Mouse (Mus musculus): ENCODE measurements around the gene Thbd. TPM values are rescaled to one million over a fixed set of nuclear protein-coding genes. Genes with fewer than 3 reads are reported as not detected.
A peak's percentile ranks its signal among the peaks of the same experiment; 100 is the strongest.

Gene Thbd
- polyA plus RNA-seq, 1 experiment from 2014 or later: 17.9 TPM

- Histone ChIP-seq H3K27me3 (ENCODE audit: control insufficient read depth, insufficient read depth, low read length) (no peaks in the 10 kb centered on the region), H3K4me2 (replicated peaks; ENCODE audit: low read depth) (no peak overlapping the region), H3K4me3 (ENCODE audit: low read depth, low read length) (no peak overlapping the region), H3K27ac (replicated peaks) (no peak overlapping the region), H3K36me3 (ENCODE audit: control insufficient read depth, insufficient read depth, low read length) (no peaks in the 10 kb centered on the region), H3K9me3 (ENCODE audit: control insufficient read depth, low read length) (no peaks in the 10 kb centered on the region), H3K9ac (ENCODE audit: low read length) (no peak overlapping the region), H3K4me1 (replicated peaks; ENCODE audit: control insufficient read depth, insufficient read depth) (no peaks in the 10 kb centered on the region)
- no peak for ATAC-seq (ENCODE audit: low FRiP score, low TSS enrichment)
- 78% methylated on average over 10 of the region's 10 CpGs for WGBS
- TF ChIP-seq EP300 (optimal IDR thresholded peaks at IDR 0.05) (no peak), CTCF (IDR thresholded peaks at IDR 0.05; ENCODE audit: low read depth) (peak; percentile 73)
- DNase-seq (ENCODE audit: low spot score): peak; percentile 22
Observed at GRCm38 (mm10) chr2:148375326-148376150, 32.5 kb downstream of the Thbd start.

DNA sequence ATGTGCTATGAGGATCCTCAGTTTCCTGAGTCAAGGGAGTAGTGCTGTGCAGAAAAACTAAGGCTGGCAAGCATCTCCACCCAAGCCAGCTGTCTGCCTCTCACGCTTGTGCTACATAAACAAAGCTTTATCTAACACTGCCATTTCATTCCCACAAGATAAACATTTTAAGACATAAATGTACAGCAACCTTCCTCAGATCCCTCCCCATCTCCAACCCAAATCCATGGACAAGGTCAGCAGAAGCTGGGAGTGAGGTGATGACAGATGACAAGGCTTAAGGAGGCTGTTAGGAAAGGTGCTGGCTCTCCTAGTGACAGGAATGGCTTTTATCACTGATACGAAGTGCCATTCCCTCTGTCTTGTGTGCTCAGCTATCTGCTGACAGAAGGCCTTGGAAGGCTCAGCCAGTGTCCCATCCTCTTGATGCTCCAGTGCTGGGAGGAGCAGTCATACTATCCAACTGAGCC lies 34.4 kb downstream of the Thbd start:
- DNase-seq (ENCODE audit: low spot score): no peak
- no peak for ATAC-seq (ENCODE audit: low FRiP score, low TSS enrichment)

GRCm38 (mm10) chr2:148371743-148372630 lies 36.0 kb downstream of the Thbd start:
- TF ChIP-seq EP300 (optimal IDR thresholded peaks at IDR 0.05) (no peak), CTCF (IDR thresholded peaks at IDR 0.05; ENCODE audit: low read depth) (no peak)
- H3K36me3 ChIP-seq (ENCODE audit: control insufficient read depth, insufficient read depth, low read length): no peaks in the 10 kb centered on the region
- no peak overlapping the region for H3K4me3 ChIP-seq (ENCODE audit: low read depth, low read length)
- H3K9me3 ChIP-seq (ENCODE audit: control insufficient read depth, low read length): no peaks in the 10 kb centered on the region
- no peak overlapping the region for H3K27ac ChIP-seq (replicated peaks)
- DNase-seq (ENCODE audit: low spot score) (no peak), ATAC-seq (ENCODE audit: low FRiP score, low TSS enrichment) (no peak)
- no peaks in the 10 kb centered on the region for H3K4me1 ChIP-seq (replicated peaks; ENCODE audit: control insufficient read depth, insufficient read depth)
- WGBS: 45% methylated on average over 4 of the region's 4 CpGs
- no peak overlapping the region for H3K4me2 ChIP-seq (replicated peaks; ENCODE audit: low read depth)
- H3K9ac ChIP-seq (ENCODE audit: low read length): no peak overlapping the region
- no peaks in the 10 kb centered on the region for H3K27me3 ChIP-seq (ENCODE audit: control insufficient read depth, insufficient read depth, low read length)

More for the DNA sequence above, 34.4 kb downstream of the Thbd start:
- Histone ChIP-seq H3K36me3 (ENCODE audit: control insufficient read depth, insufficient read depth, low read length) (no peaks in the 10 kb centered on the region), H3K4me2 (replicated peaks; ENCODE audit: low read depth) (no peak overlapping the region), H3K27me3 (ENCODE audit: control insufficient read depth, insufficient read depth, low read length) (no peaks in the 10 kb centered on the region), H3K9me3 (ENCODE audit: control insufficient read depth, low read length) (no peaks in the 10 kb centered on the region), H3K27ac (replicated peaks) (no peak overlapping the region), H3K4me1 (replicated peaks; ENCODE audit: control insufficient read depth, insufficient read depth) (no peaks in the 10 kb centered on the region), H3K4me3 (ENCODE audit: low read depth, low read length) (no peak overlapping the region), H3K9ac (ENCODE audit: low read length) (no peak overlapping the region)
- TF ChIP-seq EP300 (optimal IDR thresholded peaks at IDR 0.05): no peak
- TF ChIP-seq CTCF (IDR thresholded peaks at IDR 0.05; ENCODE audit: low read depth): no peak
- 25% methylated on average over 2 of the region's 2 CpGs for WGBS

- TF ChIP-seq CTCF (IDR thresholded peaks at IDR 0.05; ENCODE audit: low read depth) (no peak), EP300 (optimal IDR thresholded peaks at IDR 0.05) (no peak)
- 40% methylated on average over 1 of the region's 1 CpGs for WGBS
- Histone ChIP-seq H3K4me2 (replicated peaks; ENCODE audit: low read depth) (no peak overlapping the region), H3K4me1 (replicated peaks; ENCODE audit: control insufficient read depth, insufficient read depth) (no peaks in the 10 kb centered on the region), H3K27me3 (ENCODE audit: control insufficient read depth, insufficient read depth, low read length) (no peaks in the 10 kb centered on the region), H3K9me3 (ENCODE audit: control insufficient read depth, low read length) (no peaks in the 10 kb centered on the region), H3K36me3 (ENCODE audit: control insufficient read depth, insufficient read depth, low read length) (no peaks in the 10 kb centered on the region), H3K9ac (ENCODE audit: low read length) (no peak overlapping the region), H3K27ac (replicated peaks) (no peak overlapping the region), H3K4me3 (ENCODE audit: low read depth, low read length) (no peak overlapping the region)
- DNase-seq (ENCODE audit: low spot score): no peak
- ATAC-seq (ENCODE audit: low FRiP score, low TSS enrichment): no peak
Observed at GRCm38 (mm10) chr2:148365227-148365626, 42.8 kb downstream of the Thbd start.

DNA sequence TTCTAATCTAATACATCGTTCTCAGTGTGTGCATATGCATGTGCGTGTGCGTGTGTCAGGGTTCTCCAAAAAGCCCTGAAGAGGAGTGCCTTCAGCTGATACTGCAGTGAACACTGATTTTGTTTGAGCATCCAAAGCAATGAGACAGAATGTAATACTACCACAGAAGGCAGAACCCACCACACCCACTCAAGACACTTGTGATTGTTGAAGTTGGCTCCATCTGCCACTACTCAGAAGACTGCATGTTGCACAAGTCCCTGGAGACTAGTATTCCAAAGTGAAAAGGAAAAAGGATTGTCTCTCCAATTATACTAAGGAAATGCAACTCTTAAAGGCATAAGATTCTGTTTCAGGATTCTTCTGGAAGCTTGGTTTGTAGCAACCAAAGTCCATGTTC lies 43.5 kb downstream of the Thbd start:
- Histone ChIP-seq H3K27ac (replicated peaks) (no peak overlapping the region), H3K9ac (ENCODE audit: low read length) (no peak overlapping the region), H3K9me3 (ENCODE audit: control insufficient read depth, low read length) (no peaks in the 10 kb centered on the region), H3K4me3 (ENCODE audit: low read depth, low read length) (no peak overlapping the region), H3K4me1 (replicated peaks; ENCODE audit: control insufficient read depth, insufficient read depth) (no peaks in the 10 kb centered on the region), H3K36me3 (ENCODE audit: control insufficient read depth, insufficient read depth, low read length) (no peaks in the 10 kb centered on the region), H3K27me3 (ENCODE audit: control insufficient read depth, insufficient read depth, low read length) (no peaks in the 10 kb centered on the region), H3K4me2 (replicated peaks; ENCODE audit: low read depth) (no peak overlapping the region)
- DNase-seq (ENCODE audit: low spot score): no peak
- 94% methylated on average over 3 of the region's 3 CpGs for WGBS
- TF ChIP-seq CTCF (IDR thresholded peaks at IDR 0.05; ENCODE audit: low read depth): no peak
- no peak for ATAC-seq (ENCODE audit: low FRiP score, low TSS enrichment)
